Mouse (Mus musculus) intestine, postnatal 0 days (tissue): ENCODE measurements around the gene Tcf23. TPM values are rescaled to one million over a fixed set of nuclear protein-coding genes. Genes with fewer than 3 reads are reported as not detected.

Experiments
- ATAC-seq: fragments of 200-750 bp; cut with Nextera tagmentation; 2 replicates; pipeline ENCODE4 v1.8.0; 2017; ENCODE audit warnings: mild to moderate bottlenecking, moderate TSS enrichment, moderate library complexity
- H3K27ac ChIP-seq: fragments of 300-500 bp; sonication (generic); 2 replicates; pipeline ENCODE4 v1.5.1; 2014; ENCODE audit warnings: mild to moderate bottlenecking, low read depth, low read length, moderate library complexity
- H3K27me3 ChIP-seq: fragments of 300-500 bp; sonication (generic); replicated peaks from 2 replicates; pipeline ENCODE4 v1.6.1; 2014; ENCODE audit warnings: low read length, mixed read lengths; ENCODE audit not compliant: control insufficient read depth, insufficient read depth
- H3K36me3 ChIP-seq: fragments of 300-500 bp; sonication (generic); 2 replicates; pipeline ENCODE4 v1.6.1; 2014; ENCODE audit warnings: mild to moderate bottlenecking, moderate library complexity; ENCODE audit not compliant: control insufficient read depth, insufficient read depth
- H3K4me1 ChIP-seq: fragments of 300-500 bp; sonication (generic); replicated peaks from 2 replicates; pipeline ENCODE4 v1.6.1; 2014; ENCODE audit warnings: antibody characterized with exemption, low read length, mixed read lengths; ENCODE audit not compliant: control insufficient read depth, insufficient read depth
- H3K4me2 ChIP-seq: fragments of 300-500 bp; sonication (generic); replicated peaks from 2 replicates; pipeline ENCODE4 v1.6.1; 2014; ENCODE audit warnings: low read depth, mild to moderate bottlenecking, moderate library complexity
- H3K4me3 ChIP-seq: fragments of 300-500 bp; sonication (generic); 2 replicates; pipeline ENCODE4 v1.5.1; 2014; ENCODE audit warnings: low read depth, low read length
- H3K9ac ChIP-seq: fragments of 300-500 bp; sonication (generic); 2 replicates; pipeline ENCODE4 v1.6.1; 2014; ENCODE audit warnings: mild to moderate bottlenecking, low read depth, low read length
- H3K9me3 ChIP-seq: fragments of 300-500 bp; sonication (generic); 2 replicates; pipeline ENCODE4 v1.6.1; 2016; ENCODE audit warnings: mixed run types; ENCODE audit not compliant: control insufficient read depth
- CTCF ChIP-seq: sonication (generic); IDR thresholded peaks from 2 replicates; pipeline ENCODE4 v1.5.1; 2016; ENCODE audit warnings: low read depth, mild to moderate bottlenecking, control low read depth, antibody characterized with exemption, moderate library complexity
- WGBS: fragments of 180-500 bp; shearing (Covaris S2); extraction: QIAGEN DNeasy Blood & Tissue Kit; methylation state at CpG from one replicate; pipeline ENCODE4 v1.1.7; 2014; 5-methylcytosine and 5-hydroxymethylcytosine counted together
- polyA plus RNA-seq: library from polyadenylated mRNA; unstranded; fragments of >200 nt; fragmentation: Nextera tagmentation; extraction: Ambion mirVana; gene quantifications from 2 replicates; pipeline ENCODE4 v1.2.1, GENCODE M21; 2015

Tcf23 gene
- polyA plus RNA-seq, 1 experiment from 2014 or later = 1.8 TPM

GRCm38 (mm10) chr5:31022690-31023089 is 54.2 kb downstream of the Tcf23 start:
- WGBS = 52% methylated on average over 1 of the region's 1 CpGs
- no peak for ATAC-seq

GRCm38 (mm10) chr5:31023254-31023653 is 54.8 kb downstream of the Tcf23 start:
- 22% methylated on average over 4 of the region's 4 CpGs for WGBS
- Histone ChIP-seq H3K9ac (no peak overlapping the region), H3K9me3 (no peaks in the 10 kb centered on the region), H3K27ac (no peak overlapping the region), H3K4me3 (no peak overlapping the region), H3K4me1 (no peaks in the 10 kb centered on the region), H3K4me2 (no peak overlapping the region), H3K36me3 (no peaks in the 10 kb centered on the region), H3K27me3 (no peaks in the 10 kb centered on the region)
- no peak for TF ChIP-seq CTCF
- ATAC-seq = no peak

More at GRCm38 (mm10) chr5:31022690-31023089, 54.2 kb downstream of the Tcf23 start:
- Histone ChIP-seq H3K9me3 (no peaks in the 10 kb centered on the region), H3K4me1 (no peaks in the 10 kb centered on the region), H3K27ac (no peak overlapping the region), H3K4me3 (no peak overlapping the region), H3K36me3 (no peaks in the 10 kb centered on the region), H3K4me2 (no peak overlapping the region), H3K27me3 (no peaks in the 10 kb centered on the region), H3K9ac (no peak overlapping the region)
- no peak for TF ChIP-seq CTCF

GRCm38 (mm10) chr5:31024641-31025040 is 56.2 kb downstream of the Tcf23 start:
- Histone ChIP-seq H3K9ac (no peak overlapping the region), H3K4me1 (no peaks in the 10 kb centered on the region), H3K4me3 (no peak overlapping the region), H3K36me3 (no peaks in the 10 kb centered on the region), H3K27me3 (no peaks in the 10 kb centered on the region), H3K4me2 (no peak overlapping the region), H3K9me3 (no peaks in the 10 kb centered on the region), H3K27ac (no peak overlapping the region)
- no peak for ATAC-seq
- no peak for TF ChIP-seq CTCF

Other genes starting within 250 kb of the Tcf23 start
- 25.3 and 25.5 TPM in 2 replicates for gene Mapre3, start 154.0 kb upstream of the Tcf23 start, polyA plus RNA-seq
- 46.1 and 47.6 TPM in 2 replicates for gene Tmem214, start 100.7 kb upstream of the Tcf23 start, polyA plus RNA-seq
- 5.5 and 6.5 TPM in 2 replicates for gene Agbl5, start 80.0 kb upstream of the Tcf23 start, polyA plus RNA-seq
- gene Ost4, start 60.9 kb upstream of the Tcf23 start, polyA plus RNA-seq = 458 and 495 TPM in 2 replicates
- gene Emilin1, start 55.3 kb upstream of the Tcf23 start, polyA plus RNA-seq = 63.2 and 63.7 TPM in 2 replicates
- gene Khk, start 47.2 kb upstream of the Tcf23 start, polyA plus RNA-seq = 89.6 and 97.9 TPM in 2 replicates
- 535 and 618 TPM in 2 replicates for gene Cgref1, start 23.1 kb upstream of the Tcf23 start, polyA plus RNA-seq
- gene Preb, start 8.3 kb upstream of the Tcf23 start, polyA plus RNA-seq = 150 and 161 TPM in 2 replicates
- gene Atraid, start 79.7 kb downstream of the Tcf23 start, polyA plus RNA-seq = 227 and 250 TPM in 2 replicates
- 18.0 and 20.0 TPM in 2 replicates for gene Slc5a6, start 80.3 kb downstream of the Tcf23 start, polyA plus RNA-seq
- 3.2 and 3.7 TPM in 2 replicates for gene Cad, start 86.1 kb downstream of the Tcf23 start, polyA plus RNA-seq
- gene Dnajc5g, start 137.6 kb downstream of the Tcf23 start, polyA plus RNA-seq = not detected in 2 replicates
- gene Slc30a3, start 139.6 kb downstream of the Tcf23 start, polyA plus RNA-seq = 0.10 TPM in 1 of 2 replicates, not detected in the other
- not detected in 2 replicates for gene Trim54, start 148.1 kb downstream of the Tcf23 start, polyA plus RNA-seq
- not detected in 2 replicates for gene Ucn, start 170.2 kb downstream of the Tcf23 start, polyA plus RNA-seq
- 38.8 and 42.2 TPM in 2 replicates for gene Mpv17, start 185.6 kb downstream of the Tcf23 start, polyA plus RNA-seq
- 0.53 and 1.0 TPM in 2 replicates for gene Gm29609, start 211.2 kb downstream of the Tcf23 start, polyA plus RNA-seq
- gene Gtf3c2, start 211.5 kb downstream of the Tcf23 start, polyA plus RNA-seq = 23.1 and 26.2 TPM in 2 replicates
- 122 and 130 TPM in 2 replicates for gene Snx17, start 224.6 kb downstream of the Tcf23 start, polyA plus RNA-seq
- 43.7 and 45.1 TPM in 2 replicates for gene Eif2b4, start 224.8 kb downstream of the Tcf23 start, polyA plus RNA-seq
- 6.8 and 7.3 TPM in 2 replicates for gene Zfp513, start 233.6 kb downstream of the Tcf23 start, polyA plus RNA-seq